Mouse (Mus musculus): ENCODE measurements at regions not wholly inside any gene's neighbourhood (a gene's known extent, or its start where the extent isn't known, plus 50 kb on each side); places are given as distances from the start of the nearest gene placed in this dataset.
"Not testable (repeated sequence)": the region's sequence is repeated elsewhere in the genome, so short reads cannot be mapped to it uniquely, and the experiment has no call there.

DNA sequence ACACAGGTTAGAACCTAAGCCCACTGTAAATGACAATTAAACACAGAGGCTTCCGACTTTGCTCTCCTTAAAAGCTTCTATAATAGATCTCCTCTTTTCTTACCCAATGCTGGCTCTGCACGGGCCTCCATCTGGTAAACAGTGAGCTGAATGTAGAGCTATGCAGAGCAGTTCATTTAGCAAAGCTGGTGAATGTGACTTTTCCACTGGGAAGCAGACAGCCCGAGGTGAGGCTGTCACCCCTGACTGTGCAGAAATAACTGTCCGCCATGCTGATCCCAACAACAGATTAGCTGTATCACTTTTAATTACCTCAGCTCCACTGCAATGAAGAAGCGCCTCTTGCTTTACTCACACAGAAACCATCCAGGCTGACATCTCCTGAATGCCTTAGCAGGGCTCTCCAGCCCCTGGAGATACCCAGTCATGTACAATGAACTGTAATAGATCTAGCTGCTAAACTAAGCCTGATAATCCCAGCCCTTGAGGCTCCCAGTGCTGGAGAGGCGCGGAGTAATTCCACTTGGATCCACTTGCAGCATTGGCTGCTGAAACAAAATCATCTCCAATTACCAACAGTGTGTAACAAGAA lies 980.2 kb downstream of the Poteg start:
- no peak for DNase-seq

GRCm38 (mm10) chr8:28473190-28473589 lies 1025.7 kb downstream of the Poteg start:
- no peak for DNase-seq

- DNase-seq = no peak
Observed at GRCm38 (mm10) chr8:28487913-28488312, 1040.4 kb downstream of the Poteg start.

DNA sequence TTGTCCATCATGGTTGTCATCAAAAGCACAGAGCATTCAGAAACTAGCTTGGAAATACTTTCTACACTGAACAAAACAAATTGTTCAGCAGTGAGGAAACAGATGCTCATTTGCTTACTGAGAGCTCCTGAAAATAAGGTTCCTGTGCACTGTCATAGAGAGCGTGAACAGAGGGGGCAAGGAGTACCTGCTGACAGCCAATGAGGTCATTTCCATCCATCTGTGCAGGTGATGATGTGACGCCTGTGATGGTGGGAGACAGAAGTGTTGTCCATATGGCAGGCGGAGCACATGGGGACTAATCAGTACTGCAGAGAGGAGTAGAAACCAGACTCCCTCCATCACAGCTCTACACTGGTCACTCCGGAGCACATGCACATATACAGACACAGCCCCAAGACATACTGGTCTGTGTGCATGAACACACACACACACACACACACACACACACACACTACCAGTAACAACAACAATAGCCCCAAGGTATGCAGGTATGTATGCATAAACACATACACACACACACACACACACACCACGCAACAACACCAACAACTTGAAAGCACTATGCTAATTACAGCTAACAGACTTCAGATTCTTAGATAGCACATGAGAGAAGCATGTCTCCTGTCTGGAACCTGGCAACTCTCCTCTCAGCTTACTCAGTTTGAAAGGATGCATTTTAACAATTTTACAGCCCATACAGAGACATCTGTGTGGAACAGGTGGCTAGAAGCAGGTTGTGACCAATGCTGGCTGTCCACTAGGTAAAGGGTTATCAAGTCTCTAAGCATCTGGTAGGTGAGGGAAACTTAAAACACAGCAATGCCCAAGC lies 1056.2 kb downstream of the Poteg start:
- DNase-seq = peak; percentile 23

GRCm38 (mm10) chr8:28523506-28523905 lies 1076.0 kb downstream of the Poteg start:
- not testable (repeated sequence) for DNase-seq

GRCm38 (mm10) chr8:28547236-28547635 lies 1099.8 kb downstream of the Poteg start:
- no peak for DNase-seq

DNA sequence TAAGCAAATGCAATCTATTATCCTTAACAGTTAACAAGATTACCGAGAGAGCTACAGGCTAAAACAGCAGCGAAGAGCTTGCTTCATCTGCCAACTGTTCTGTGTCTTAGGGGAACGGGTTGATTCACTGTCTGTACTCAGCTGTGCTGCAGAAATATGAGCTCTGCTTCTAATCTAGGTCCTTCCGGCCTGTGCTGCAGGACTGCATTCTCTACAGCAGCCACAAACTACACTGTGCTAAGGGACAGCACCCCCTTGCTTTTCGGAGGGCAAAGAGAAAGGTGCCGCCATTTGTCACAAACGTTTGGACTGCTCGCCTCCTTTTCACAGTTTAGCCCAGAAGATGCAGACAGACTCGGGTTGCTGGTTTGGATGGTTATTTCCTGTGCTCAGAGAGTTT lies 1112.4 kb downstream of the Poteg start:
- no peak for DNase-seq

DNA sequence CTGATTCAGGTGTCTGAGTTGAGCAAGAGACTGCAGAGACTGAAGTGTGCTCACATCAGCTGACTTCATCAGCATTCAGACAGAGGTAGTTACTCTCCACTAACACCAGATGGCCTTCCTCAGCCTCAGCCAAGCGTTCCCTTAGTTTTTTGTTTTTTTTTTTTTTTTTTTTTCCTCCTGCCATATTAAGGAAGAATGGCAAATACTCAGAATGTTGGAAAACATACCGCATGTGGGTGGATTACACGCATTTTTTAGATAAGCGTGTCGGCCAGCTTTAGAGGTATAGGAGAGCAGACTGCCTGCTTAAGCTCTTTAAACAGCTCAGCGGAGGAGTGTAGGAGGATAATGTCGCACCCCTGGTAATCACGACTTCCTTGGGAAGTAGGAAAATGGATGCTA lies 1131.8 kb downstream of the Poteg start:
- DNase-seq = no peak

- no peak for DNase-seq
Observed at GRCm38 (mm10) chr8:28580821-28581220, 1133.4 kb downstream of the Poteg start.

DNA sequence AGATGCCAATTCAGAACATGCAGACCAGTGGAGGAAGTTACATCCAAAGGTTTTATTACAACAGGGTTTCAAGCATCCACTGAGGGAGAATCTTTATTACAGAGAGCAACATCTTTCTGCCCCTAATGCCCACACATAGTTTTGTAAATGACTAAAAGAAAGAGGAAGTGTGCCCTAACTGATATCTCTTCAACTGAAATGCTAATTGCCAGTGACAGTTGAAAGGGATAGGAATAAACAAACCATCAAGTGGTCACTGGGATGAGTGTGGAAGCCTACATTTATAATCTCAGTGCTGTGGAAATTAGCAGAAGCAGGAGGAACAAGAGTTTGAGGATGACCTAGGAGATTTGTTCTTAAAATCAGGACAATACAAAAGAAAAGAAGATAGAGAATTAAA lies 1142.5 kb downstream of the Poteg start:
- no peak for DNase-seq

DNA sequence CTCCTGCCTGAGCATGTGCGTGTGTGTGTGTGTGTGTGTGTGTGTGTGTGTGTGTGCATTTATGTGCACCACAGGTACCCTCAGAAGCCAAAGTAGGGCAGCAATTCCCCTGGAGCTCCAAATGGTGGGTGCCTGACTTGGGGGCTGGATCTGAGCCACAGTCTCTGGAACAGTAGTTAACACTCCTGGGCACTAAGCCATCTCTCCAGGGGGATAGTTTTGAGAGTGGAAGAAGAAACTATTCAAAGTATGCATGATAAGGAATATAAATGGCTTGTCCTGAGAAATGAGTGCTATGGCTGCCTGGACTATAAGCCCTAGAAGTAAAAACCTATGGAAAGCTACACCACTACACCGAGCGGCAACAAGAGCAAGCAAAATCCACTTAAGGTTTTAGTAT lies 1145.8 kb downstream of the Poteg start:
- no peak for DNase-seq

DNA sequence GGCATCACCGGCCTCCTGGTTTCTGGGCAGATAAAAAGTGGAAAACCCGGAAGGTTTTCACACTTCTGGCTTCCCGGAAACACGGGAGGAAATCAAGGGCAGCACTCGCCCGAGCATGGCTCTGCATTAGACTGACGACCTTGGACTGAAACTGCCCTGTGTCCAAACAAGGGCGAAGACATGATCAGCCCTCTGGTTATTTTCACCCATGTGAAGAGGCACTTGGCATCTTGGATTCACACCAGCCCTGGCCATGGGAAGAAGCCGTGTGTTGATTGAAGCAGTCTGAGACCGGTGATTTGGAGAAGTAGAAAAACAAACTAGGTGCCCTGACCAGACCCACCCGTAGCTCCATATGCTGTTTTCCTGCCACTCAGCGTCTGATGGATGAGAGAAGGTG lies 1146.7 kb downstream of the Poteg start:
- no peak for DNase-seq

DNA sequence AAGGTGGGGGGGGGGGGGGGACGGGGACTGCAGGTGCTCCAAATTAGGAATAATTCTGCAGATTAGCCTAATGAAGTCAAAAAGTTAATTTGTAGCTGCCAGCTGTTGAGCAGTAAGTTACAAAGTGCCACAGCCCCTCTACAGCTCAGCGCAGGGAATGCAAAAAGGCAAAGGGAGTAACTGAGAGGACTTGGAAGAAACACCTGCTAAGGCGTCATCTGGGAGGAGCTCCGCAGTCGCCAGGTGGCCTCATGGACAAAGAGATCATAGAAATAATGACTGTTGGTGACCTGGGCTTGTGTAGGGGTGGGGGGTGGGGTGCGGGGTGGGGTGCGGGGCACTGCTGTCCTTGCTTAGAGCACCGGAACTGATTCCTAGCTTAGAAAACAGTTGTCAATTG lies 1147.1 kb downstream of the Poteg start:
- DNase-seq = no peak

GRCm38 (mm10) chr8:28595880-28596279 lies 1148.4 kb downstream of the Poteg start:
- DNase-seq = no peak

All from cerebellum, adult 9-11 months (tissue).